Mouse (Mus musculus): ENCODE data around the gene Helz.
A peak's percentile ranks its signal among the peaks of the same experiment; 100 is the strongest.
"Not testable (repeated sequence)": the region's sequence is repeated elsewhere in the genome, so short reads cannot be mapped to it uniquely, and the experiment has no call there.

The Helz gene

DNA sequence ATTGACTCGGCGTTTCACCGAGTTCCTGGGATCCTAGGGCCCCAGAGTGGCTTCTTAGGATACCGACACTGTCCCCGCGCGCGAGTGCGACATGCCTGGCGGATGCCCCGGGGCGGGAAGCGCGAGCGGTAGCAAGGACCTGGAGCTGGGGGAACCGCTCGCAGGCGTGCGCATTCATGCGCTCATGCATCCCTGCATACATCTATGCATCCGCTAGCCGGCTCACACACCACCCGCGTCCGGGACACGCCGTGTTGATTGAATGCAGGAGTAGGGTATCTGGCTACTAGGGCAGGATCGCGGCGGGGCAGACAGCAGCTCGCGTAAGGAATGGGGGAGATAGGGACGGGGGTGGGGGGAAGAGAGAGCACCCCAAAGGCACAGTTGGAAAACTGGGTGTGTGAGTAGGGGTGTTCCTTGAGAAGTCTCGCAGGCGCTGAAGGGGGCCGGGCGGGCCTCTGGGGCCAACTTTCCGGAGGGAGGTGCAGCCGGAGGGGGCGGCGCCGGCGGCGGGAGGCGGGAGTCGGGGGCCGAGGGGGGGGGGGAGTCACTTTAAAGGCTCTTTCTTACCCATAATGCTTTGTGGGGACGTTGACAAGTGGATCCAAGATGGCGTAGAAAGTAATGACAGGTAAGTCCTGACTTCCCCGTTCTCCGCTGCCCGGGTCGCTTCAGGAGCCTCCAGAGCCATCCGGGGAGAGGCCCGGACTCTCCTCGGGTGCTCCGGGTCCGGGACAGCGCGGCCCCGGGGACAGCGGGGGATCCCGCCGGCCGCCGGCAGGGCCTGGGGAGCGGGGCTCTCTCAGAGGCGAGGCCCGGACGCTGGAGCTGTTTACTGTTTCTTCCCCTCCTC, at the start of gene Helz:
TSS of gene Helz (plus strand) at position 580 of the 853 bp plus-strand sequence.
- peak; percentile 53 to 59 for DNase-seq

DNA sequence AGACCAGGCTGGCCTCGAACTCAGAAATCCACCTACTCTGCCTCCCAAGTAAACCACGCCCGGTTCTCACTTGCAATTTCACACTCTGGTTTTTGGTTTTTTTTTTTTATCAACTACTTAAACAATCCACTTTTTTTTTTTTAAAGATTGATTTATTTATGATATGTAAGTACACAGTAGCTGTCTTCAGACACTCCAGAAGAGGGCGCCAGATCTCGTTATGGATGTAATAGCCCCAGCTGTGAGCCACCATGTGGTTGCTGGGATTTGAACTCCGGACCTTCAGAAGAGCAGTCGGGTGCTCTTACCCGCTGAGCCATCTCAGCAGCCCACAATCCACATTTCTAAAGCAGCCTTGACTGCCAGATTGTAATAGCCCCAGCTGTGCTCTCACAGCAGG, 44.9 kb upstream of the Helz start:
- DNase-seq = no peak

DNA sequence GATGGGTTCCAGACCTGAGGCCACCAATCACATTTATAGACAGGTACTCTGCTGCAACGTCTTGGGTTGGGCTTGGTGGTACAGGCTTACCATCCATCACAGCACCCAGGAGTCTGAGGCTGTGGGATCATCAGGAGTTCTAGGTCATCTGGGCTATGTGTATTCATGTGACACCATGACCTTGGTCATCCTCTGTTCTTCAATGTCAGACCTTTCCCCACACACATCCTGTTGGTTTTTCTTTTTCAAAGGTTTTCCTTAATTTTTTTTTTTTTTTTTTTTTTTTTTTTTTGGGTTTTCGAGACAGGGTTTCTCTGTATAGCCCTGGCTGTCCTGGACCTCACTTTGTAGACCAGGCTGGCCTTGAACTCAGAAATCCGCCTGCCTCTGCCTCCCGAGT, 43.4 kb upstream of the Helz start:
- DNase-seq = not testable (repeated sequence)

DNA sequence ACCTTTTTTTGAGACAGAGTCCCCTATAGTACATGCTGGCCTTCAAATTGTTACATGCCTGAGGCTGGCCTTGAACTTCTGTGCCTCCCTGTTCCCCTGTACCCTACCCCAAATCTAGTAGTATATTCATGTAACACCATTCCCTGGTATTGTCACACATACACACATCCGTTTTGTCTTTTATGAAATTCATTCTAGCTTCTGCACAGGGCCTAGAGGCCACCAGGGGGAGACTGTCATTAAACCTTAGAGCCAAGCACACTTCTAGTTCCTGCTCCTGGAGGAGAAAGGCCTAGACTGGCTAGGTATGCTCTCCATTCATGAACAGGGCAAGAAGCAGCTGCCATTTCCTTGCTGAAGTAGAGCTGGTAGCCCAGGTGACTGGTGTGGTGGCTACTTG, 41.5 kb upstream of the Helz start:
- no peak for DNase-seq

DNA sequence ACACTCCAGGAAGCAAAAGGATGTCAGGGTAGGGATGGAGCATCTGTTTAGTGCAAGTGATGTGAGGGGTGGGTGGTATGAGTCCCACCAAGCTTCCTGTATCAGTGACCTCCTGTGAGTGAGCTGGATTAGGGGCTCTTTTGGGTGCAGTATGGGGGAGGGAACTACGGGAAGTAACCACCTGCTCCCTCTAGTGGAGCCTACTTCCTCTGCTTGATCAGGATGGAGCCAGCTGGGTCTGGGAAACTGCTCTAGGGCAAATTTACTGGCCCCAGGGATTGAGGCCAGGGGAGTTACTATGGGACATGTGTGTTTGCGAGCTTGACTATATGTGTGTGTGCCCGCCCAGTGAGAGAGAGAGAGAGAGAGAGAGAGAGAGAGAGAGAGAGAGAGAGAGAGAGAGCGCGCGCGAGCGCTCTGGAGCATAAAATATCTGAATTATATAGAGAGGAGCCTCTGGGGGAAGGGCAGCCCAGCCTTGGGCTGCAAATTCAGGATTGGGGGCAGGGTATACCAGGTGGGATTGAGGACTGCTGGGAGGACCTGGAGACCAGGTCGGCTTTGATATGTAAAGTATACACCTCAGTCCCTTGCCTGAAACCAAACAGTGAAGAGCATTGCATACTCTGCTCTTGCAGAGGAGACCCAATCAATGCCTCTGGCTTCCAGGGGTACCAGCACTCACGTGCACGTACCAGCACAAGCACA, 37.9 kb upstream of the Helz start:
- DNase-seq = no peak

DNA sequence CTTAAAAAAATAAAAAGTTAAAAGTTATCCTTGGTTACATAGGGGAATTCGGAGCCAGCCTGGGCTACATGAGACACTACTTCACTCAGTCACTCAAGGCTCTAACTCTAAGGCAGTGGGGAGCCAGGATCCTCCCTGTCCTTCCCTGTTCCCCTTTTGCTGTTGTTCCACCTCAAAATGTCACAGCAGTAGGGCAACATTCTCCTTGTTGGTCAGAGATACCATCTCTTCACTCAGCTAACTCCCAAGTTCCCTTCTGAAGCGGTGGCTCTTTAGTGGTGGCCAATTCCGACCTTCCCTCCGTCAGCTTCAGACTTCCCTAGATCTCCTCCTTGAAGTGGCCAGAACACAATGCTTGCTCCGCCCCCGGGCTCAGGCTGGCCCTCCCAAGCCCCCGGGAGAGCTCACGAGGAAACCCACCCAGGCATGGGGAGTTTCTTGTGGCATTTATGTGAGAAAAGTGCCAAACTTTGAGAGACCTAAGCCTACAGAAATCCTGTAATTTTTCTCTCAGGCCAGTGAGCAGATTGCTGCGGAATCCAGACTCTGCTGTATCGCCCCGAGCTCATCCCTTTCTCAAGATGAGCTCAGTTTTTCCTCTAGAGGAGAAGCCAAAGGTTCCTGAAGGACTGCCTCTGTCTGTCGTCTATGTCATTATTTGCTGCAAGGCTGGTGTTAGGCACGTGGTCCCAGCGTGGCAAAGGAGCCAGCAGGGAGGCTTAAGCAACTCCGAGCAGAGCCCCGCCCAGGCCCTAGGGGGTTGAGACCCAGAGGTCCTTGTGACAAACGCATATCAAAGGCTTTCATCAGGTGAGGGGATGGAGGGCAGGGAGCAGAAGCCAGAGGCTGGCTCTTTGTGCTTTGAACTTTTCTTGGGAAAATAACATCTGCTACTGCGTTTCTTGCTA, 37.1 kb upstream of the Helz start:
- DNase-seq = no peak

DNA sequence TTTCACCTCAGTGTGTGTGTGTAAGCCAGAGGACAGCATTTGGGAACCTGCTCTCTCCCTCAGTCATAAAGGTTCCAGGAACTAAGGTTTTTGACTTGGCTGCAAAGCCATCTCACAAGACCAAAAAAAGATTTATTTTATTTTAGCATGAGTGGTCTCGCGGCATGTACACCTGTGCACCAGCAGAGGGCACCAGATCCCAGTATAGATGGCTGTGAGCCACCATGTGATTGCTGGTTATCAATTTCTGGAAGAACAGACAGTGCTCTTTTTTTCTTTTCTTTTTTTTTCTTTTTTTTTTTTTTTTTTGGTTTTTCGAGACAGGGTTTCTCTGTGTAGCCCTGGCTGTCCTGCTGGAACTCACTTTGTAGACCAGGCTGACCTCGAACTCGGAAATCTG, 35.8 kb upstream of the Helz start:
- peak; percentile 61 to 67 for DNase-seq

DNA sequence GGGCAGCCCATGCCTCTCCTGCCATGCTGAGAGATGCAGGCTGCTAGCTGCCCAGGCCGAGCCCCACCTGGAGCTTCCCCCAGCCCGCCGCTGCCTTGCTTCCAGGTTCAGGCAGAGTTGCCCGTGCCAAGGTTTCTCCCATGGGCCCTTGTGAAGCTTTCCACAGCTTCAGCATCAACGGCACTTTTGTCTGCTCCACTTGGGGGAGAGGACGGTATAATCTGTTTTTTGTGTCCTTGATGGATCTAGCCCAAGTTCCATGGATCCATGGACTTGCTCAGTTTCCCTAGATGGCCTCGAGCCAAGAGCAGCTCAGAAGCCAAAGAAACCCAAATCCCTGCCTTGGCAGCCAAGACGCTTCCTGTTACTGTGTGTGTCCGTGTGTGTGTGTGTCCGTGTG, 34.7 kb upstream of the Helz start:
- peak in 1 of 2 experiments; percentile 6 for DNase-seq

DNA sequence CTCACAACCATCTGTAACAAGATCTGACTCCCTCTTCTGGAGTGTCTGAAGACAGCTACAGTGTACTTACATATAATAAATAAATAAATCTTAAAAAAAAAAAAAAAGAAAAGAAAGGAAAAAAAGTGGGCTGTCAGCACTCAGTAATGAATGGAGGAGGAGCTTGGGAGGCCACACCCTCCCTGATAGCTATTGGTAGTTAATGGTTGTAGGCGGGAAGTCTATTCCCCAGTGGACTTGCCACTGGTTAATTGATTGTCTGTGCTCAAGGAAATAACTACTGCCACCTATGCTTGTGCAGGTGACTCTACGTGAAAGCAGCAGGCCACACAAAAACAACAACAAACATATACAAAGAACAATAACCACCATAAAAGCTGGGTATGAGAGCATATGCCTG, 31.3 kb upstream of the Helz start:
- no peak for DNase-seq

DNA sequence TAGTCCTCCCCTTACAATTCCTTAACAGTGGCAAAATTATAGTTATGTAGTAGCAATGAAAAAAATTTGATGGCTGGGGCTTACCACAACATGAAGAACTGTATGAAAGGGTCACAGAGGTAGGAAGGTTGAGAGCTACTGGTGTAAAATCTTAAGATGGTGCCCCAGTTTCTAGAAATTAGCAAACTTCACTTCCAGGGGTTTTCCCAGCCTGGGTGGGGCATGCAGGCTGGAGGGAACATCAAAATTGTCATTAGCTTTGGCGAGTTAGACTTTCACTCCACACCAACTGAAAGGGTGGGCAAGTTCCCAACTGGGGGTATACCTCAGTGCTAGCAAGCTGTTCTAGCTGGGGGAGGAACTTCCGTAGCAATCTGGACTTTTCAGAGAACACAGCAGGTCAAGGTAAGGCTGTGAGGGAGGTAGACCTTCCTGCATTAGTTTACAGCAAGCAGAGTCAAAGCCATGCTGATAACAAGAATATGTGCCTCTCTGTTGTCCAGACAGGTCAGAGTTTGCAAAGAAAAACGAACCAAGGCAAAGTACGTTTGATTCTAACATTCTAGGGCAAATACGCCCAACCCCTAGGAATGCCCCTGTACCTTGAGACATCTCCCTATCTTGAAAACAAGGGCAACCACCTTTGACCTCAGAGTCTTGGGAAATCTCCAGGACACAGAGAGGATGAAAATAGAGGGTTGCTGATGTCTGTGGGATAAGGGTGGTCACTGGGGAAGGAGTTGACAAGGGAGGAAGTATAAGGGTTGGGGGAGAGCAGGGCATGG, 28.9 kb upstream of the Helz start:
- DNase-seq = no peak

DNA sequence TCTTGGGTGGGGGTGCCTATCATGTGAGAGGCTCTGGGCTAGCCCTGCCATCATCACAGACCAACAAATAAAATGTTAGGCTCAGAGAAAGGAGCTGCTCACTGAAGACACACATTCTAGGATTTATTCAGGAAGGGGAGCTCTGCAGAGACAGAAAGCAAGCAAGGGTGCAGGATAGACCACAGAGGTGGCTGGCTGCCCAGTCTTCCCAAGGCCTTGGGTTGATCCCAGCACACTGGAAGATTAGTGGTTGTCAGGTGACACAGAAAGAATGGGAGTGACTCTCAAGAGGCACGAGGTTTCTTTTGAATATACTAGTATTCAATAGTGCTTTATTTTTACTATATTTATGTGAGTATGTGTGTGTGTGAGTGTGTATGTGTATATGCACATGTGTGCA, 26.6 kb upstream of the Helz start:
- no peak for DNase-seq

DNA sequence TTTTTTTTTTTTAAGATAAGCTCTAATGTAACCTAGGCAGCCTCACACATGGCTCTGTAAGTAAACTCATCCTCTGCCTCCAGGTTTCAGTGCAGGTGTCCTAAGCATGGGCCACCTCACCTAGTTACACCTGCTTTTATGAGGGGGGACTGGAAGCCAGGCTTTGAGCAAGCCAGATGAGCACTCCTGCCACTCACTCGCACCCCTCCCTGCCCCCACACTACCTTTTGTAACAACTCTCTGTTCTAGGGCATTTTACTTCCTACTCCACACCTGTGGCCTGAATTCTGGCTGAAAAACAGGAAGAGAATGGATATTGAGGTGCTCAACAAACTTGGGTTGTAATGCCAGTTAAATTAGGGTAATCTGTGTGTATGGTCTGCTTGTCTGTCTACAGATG, 22.8 kb upstream of the Helz start:
- no peak for DNase-seq

DNA sequence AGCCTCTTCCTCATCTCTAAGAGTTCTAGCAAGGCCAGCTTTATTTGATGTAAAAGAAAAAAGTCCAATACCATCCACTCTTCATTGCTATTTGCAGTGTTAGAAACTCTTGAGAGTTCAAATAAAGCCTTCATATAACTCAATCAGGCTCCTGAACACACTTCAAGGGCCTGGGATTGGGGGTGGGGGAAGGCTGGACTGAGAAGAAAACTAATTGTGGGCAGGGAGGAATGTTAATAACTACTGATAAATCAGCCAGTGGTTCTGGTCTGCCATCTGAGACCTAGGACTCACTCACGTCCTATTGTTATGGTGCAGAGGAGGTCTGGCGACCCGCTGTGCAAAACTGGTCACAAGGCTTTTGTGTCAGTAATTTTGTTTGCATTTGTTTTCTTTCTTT, 20.1 kb upstream of the Helz start:
- no peak for DNase-seq

DNA sequence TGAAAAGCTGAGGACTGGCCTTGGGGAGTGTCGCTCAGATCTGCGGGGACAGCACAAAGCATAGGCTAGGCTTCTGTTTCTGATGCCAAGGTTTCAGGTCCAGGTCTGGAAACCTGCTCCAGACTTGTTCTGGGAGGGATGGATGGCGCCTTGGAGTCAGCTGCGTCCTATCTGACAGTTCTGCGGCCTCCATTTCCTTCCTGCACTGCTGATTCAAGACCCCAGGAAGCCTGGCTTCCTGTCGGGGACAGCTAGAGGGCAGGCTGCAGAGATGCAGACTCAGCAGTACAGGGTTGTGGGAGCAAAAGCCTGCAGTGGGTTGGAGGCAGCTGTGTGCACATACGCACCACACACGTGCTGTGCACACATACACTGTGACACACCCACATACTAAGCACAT, 18.4 kb upstream of the Helz start:
- DNase-seq = no peak

DNA sequence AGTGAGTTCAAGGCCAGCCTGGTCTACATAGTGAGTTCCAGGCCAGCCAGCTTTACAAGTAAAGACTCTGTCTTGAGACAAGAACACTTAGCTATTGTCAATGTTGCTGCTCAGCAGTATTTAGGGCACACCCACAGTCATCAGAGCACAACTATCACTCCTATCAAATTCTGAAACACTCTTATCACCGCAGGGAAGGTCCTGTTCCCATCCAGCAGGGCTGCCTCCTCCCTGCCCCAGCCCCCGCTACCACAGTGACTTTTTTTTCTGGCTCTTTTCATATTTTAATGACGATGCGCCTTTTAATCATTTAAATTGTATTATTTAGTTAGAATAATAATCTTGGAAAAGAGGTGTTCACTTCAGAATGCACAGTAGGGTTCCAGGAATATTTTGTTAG, 16.3 kb upstream of the Helz start:
- DNase-seq = no peak

DNA sequence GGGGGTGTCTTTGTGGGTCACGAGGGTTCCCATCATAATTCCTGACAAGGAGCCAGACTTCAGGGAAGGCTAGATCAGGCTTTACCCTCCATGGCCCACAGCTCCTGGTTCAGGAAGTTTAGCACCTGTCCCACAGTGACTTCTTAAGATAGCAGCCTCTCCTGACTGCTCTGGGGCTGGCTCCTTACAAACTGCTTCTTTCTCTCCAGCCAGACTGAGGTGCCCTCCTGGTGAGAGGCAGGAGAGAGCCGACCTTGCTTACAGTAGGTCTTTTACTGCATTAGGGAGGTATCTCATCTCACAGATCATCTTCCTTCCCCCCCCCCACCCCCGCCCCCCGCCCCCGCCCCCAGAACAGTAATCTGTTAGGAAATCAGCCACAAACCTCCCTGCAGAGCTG, 15.5 kb upstream of the Helz start:
- DNase-seq = no peak

DNA sequence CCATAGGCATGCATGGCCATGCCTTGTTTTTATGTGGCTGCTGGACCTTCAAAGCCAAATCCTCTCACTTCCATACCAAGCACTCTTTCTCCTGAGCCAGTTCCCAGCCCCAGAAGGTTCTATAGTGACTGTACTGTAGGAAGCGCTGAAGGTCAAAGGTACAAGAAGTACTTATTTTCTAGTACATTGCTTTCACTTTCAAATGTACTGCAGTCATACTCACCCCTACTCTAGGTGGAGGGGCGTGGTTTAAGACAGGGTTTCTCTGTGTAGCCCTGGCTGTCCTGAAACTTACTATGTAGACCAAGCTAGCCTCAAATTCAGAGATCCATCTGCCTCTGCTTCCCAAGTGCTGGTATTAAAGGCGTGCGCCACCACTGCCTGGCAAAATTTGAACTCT, 8.7 kb upstream of the Helz start:
- no peak for DNase-seq

DNA sequence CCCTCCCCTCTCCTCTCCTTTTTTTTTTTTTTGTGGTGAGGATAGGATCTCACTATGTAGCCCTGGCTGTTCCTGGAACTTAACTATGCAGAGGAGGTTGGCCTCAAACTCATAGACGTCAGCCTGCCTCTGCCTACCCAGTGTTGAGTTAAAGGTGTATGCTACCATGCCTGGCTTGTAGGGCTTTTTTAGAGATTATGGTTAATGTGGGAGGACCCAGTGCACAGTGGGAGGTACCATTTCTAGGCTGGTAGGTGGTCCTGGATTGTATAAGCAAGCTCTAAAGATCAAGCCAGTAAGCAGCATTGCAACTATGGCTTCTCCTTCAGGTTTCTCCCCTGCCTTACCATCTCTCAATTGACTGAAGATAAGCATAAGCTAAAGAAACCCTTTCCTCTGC, 7.4 kb upstream of the Helz start:
- no peak for DNase-seq

DNA sequence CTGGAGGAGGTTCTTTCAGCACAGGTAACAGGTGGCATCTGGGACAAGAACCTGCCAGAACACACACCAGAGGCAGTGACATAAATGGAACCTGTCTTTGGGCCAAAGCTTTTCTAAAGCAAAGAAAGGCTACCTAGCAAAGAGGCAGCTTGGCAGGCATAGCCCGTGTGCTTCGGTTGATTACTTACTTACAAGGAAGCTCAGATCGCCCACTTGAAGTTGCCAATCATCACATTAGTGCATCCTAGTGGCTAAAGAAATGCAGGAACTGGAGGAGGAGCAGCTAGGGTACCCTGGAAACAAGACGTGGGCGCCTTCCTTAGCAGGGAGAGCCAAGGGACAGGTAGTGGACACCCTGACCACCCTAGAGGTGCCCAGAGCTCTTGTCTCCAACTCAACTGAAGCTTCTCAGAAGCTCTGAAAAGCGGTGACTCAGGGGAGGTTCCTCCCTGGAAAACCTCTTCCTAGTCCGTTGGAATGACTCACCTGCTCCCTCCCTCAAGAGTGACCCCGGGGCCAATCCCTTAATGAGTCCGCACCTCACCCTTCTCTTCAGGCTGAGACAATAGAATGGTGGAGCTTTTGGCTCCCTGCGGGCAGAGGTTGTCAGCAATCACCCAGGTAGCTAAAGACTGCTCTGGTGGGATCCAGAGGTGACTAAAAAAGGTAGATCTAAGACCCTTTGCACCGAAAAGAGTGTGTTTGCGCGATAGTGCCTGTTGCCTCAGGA, 1.8 kb upstream of the Helz start:
- no peak for DNase-seq

DNA sequence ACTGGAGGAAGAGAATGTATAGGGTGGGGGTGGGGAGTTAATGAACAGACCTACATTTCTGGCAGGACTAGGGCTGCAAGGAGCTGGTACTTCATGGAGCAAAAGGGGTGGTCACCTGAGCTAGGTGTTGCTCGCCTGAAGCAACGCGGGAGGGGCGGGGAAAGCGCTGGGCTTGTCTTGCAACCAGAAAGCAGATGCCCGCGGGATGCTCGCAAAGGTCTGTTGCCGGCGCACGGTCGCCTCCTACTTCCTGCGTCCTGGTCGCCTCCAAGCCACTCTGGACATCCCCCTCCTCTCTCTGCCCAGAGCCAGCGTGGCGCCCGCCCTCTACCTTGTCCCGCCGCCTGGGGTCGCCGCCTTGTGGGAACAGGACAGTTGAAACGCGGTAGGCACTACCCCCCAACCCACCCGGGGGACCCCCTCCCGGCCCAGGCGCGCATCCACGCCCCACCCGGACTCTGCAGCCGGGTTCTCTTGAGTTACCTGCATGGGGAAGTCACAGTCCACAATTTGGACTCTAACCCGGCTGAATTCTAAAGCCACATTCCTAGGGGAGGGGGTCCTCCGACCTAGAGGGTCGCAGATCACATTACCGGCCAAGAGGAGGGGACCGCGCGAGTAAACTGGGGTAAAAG, 946 bp upstream of the Helz start:
- peak; percentile 38 to 46 for DNase-seq

Data from cerebellum, postnatal 36 days (tissue).